Mouse (Mus musculus): ENCODE data around the gene D430041D05Rik. TPM values are rescaled to one million over a fixed set of nuclear protein-coding genes. Genes with fewer than 3 reads are reported as not detected.

D430041D05Rik gene
- polyA plus RNA-seq, 1 experiment from 2014 or later = 3.6 TPM

- Histone ChIP-seq H3K4me2 (ENCODE audit: low read depth) (no peak overlapping the region), H3K4me3 (ENCODE audit: low read depth, low read length) (no peak overlapping the region), H3K9ac (ENCODE audit: low read length) (no peak overlapping the region), H3K27ac (ENCODE audit: low read depth, low read length) (no peak overlapping the region), H3K4me1 (ENCODE audit: control insufficient read depth, insufficient read depth, low read length) (no peaks in the 10 kb centered on the region), H3K36me3 (ENCODE audit: control insufficient read depth, insufficient read depth, low read length) (no peaks in the 10 kb centered on the region), H3K27me3 (ENCODE audit: control insufficient read depth, insufficient read depth, low read length) (no peaks in the 10 kb centered on the region), H3K9me3 (ENCODE audit: control insufficient read depth, low read length) (no peaks in the 10 kb centered on the region)
- WGBS = 76% methylated on average over 9 of the region's 9 CpGs
- no peak for DNase-seq (ENCODE audit: low spot score)
- no peak for ATAC-seq (ENCODE audit: insufficient read depth, low FRiP score, low TSS enrichment)
Observed at GRCm38 (mm10) chr2:104395961-104396360, 14.9 kb downstream of the D430041D05Rik start.

DNA sequence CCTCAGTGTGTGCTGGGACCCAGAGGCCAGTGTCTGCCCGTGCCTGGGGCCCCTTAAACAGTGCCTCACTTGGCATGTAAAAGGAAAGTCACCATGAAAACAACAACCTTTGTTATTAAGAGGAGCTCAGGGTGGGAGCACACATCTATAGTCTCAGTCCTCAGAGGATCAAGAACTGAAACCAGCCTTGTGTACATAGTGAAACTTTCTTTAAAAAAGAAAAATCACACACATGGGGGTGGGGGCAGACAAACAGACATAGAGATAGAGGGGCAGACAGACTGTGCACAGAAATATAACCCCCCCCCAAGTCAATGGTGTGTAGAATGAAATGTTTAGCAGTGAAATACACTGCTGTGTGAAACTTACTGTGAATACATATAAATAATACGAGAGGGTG, 16.0 kb downstream of the D430041D05Rik start:
- WGBS = 49% methylated on average over 2 of the region's 2 CpGs
- no peaks in the 10 kb centered on the region for H3K9me3 ChIP-seq (ENCODE audit: control insufficient read depth, low read length)
- H3K27ac ChIP-seq (ENCODE audit: low read depth, low read length) = no peak overlapping the region
- no peak for ATAC-seq (ENCODE audit: insufficient read depth, low FRiP score, low TSS enrichment)
- H3K4me3 ChIP-seq (ENCODE audit: low read depth, low read length) = no peak overlapping the region
- H3K9ac ChIP-seq (ENCODE audit: low read length) = no peak overlapping the region
- H3K4me1 ChIP-seq (ENCODE audit: control insufficient read depth, insufficient read depth, low read length) = no peaks in the 10 kb centered on the region
- no peaks in the 10 kb centered on the region for H3K27me3 ChIP-seq (ENCODE audit: control insufficient read depth, insufficient read depth, low read length)
- H3K4me2 ChIP-seq (ENCODE audit: low read depth) = no peak overlapping the region
- no peak for DNase-seq (ENCODE audit: low spot score)
- H3K36me3 ChIP-seq (ENCODE audit: control insufficient read depth, insufficient read depth, low read length) = no peaks in the 10 kb centered on the region

DNA sequence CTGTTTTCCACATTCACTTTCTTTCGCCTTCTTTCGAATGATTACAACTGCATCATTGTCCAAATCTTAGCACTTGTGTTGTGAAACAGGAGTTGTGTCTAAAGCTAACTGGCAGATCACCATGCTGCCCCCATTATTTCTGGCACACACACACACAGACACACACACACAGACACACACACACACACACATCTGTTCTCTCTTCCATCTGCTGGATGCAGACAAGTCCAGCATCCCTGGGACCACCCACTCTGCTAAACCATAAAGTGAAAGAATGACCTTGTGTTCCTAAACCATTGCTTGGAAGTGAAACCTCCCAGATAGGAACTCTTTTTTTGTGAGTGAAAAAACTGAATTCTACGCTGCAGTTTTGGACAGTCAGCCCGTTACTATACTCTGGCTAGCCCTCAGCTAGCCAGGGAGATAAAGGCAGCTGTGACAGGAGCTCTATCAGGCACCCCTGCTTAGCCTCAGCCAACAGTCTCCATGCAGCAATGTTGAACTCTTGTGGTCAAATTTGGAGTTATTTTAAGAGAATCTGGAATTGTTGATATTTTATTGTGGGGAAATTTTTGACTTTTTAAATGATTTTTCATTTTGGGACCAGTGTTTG, 18.0 kb downstream of the D430041D05Rik start:
- Histone ChIP-seq H3K27ac (ENCODE audit: low read depth, low read length) (no peak overlapping the region), H3K4me1 (ENCODE audit: control insufficient read depth, insufficient read depth, low read length) (no peaks in the 10 kb centered on the region), H3K4me2 (ENCODE audit: low read depth) (no peak overlapping the region), H3K9me3 (ENCODE audit: control insufficient read depth, low read length) (no peaks in the 10 kb centered on the region), H3K27me3 (ENCODE audit: control insufficient read depth, insufficient read depth, low read length) (no peaks in the 10 kb centered on the region), H3K9ac (ENCODE audit: low read length) (no peak overlapping the region), H3K4me3 (ENCODE audit: low read depth, low read length) (no peak overlapping the region), H3K36me3 (ENCODE audit: control insufficient read depth, insufficient read depth, low read length) (no peaks in the 10 kb centered on the region)
- WGBS = 70% methylated on average over 4 of the region's 4 CpGs
- DNase-seq (ENCODE audit: low spot score) = no peak
- no peak for ATAC-seq (ENCODE audit: insufficient read depth, low FRiP score, low TSS enrichment)

DNA sequence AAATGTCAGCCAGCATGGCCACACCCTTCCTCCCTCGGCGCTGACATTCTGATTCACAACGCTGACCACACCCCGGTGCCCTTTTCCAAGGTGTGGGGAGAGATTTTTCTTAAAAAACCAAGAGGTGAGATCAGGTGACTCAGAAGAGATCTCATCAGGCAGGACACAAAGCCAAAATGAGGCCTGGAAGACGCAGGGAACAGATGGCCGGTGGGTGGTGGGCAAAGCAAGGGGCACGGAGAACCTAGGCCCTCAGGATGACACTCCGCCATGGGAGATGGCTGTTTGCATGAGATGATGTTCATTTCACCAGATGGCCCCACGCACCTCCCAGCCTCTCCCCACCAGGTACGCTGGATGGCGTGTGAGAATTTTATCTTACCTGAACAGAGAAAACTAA, 21.6 kb downstream of the D430041D05Rik start:
- ATAC-seq (ENCODE audit: insufficient read depth, low FRiP score, low TSS enrichment) (no peak), DNase-seq (ENCODE audit: low spot score) (no peak)
- Histone ChIP-seq H3K4me2 (ENCODE audit: low read depth) (no peak overlapping the region), H3K9me3 (ENCODE audit: control insufficient read depth, low read length) (no peaks in the 10 kb centered on the region), H3K36me3 (ENCODE audit: control insufficient read depth, insufficient read depth, low read length) (no peaks in the 10 kb centered on the region), H3K4me3 (ENCODE audit: low read depth, low read length) (no peak overlapping the region), H3K27ac (ENCODE audit: low read depth, low read length) (no peak overlapping the region), H3K27me3 (ENCODE audit: control insufficient read depth, insufficient read depth, low read length) (no peaks in the 10 kb centered on the region), H3K4me1 (ENCODE audit: control insufficient read depth, insufficient read depth, low read length) (no peaks in the 10 kb centered on the region), H3K9ac (ENCODE audit: low read length) (no peak overlapping the region)
- 93% methylated on average over 11 of the region's 11 CpGs for WGBS

DNA sequence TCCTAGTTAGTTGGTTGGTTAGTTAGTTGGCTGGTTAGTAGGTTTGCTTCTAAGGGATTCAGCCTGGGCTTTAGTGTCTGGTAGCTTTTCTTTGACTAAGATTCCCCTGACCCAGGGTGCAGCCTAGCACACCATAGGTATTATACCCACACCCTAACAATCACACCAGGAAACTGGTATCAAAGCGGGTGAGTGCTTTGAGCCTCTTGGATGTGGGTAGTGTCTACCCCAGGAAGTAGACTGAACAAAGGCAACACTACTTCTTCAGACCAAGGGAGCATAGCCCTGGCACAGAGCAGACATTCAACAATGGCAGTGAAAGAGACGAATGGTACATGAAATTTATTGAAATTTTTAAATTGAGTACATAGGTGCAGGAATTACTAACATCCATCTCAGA, 24.9 kb downstream of the D430041D05Rik start:
- 77% methylated on average over 2 of the region's 2 CpGs for WGBS
- H3K9me3 ChIP-seq (ENCODE audit: control insufficient read depth, low read length) = no peaks in the 10 kb centered on the region
- no peak overlapping the region for H3K9ac ChIP-seq (ENCODE audit: low read length)
- H3K4me3 ChIP-seq (ENCODE audit: low read depth, low read length) = no peak overlapping the region
- H3K27ac ChIP-seq (ENCODE audit: low read depth, low read length) = no peak overlapping the region
- no peaks in the 10 kb centered on the region for H3K36me3 ChIP-seq (ENCODE audit: control insufficient read depth, insufficient read depth, low read length)
- no peaks in the 10 kb centered on the region for H3K27me3 ChIP-seq (ENCODE audit: control insufficient read depth, insufficient read depth, low read length)
- DNase-seq (ENCODE audit: low spot score) (no peak), ATAC-seq (ENCODE audit: insufficient read depth, low FRiP score, low TSS enrichment) (no peak)
- H3K4me2 ChIP-seq (ENCODE audit: low read depth) = no peak overlapping the region
- no peaks in the 10 kb centered on the region for H3K4me1 ChIP-seq (ENCODE audit: control insufficient read depth, insufficient read depth, low read length)

DNA sequence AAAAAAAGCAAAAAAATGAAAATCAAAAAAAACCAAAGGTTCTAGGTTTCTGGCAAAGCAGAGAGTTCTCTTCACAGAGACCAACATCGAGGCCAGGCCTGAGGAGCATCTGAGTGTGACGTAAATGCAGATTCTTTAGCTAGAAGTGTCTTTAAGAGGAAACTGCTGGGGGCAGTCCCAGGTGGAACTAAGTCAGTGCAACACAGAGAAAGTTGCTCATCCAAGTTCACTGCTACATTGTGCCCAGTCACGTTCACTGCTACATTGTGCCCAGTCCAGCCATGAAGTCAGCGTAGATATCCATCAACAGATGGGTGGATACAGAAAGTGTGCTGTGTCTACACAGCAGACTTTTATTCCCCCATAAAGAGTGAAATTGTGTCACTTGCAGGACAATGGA, 27.2 kb downstream of the D430041D05Rik start:
- no peaks in the 10 kb centered on the region for H3K36me3 ChIP-seq (ENCODE audit: control insufficient read depth, insufficient read depth, low read length)
- H3K4me3 ChIP-seq (ENCODE audit: low read depth, low read length) = no peak overlapping the region
- no peak overlapping the region for H3K9ac ChIP-seq (ENCODE audit: low read length)
- ATAC-seq (ENCODE audit: insufficient read depth, low FRiP score, low TSS enrichment) = no peak
- DNase-seq (ENCODE audit: low spot score) = no peak
- 94% methylated on average over 4 of the region's 4 CpGs for WGBS
- H3K27me3 ChIP-seq (ENCODE audit: control insufficient read depth, insufficient read depth, low read length) = no peaks in the 10 kb centered on the region
- no peaks in the 10 kb centered on the region for H3K9me3 ChIP-seq (ENCODE audit: control insufficient read depth, low read length)
- no peak overlapping the region for H3K4me2 ChIP-seq (ENCODE audit: low read depth)
- no peak overlapping the region for H3K27ac ChIP-seq (ENCODE audit: low read depth, low read length)
- H3K4me1 ChIP-seq (ENCODE audit: control insufficient read depth, insufficient read depth, low read length) = no peaks in the 10 kb centered on the region

DNA sequence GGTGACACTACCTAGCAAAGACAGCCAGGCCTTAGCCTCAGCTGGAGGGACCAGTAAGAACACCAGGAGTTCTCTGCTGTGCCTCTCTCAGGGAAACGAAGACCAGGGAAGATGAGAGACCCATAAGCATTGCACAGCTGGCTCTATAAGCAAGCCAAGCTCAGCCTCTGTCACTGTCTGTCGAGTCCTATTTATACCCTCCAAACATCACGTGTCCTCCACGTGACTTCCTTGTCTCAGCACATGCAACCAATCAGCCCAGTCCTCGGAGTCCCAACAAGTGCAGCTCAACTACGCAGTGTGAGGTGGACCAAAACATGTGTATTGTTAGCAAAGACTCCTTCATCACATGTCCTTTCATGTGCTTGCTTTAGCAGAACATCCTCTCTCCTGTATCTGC, 28.0 kb downstream of the D430041D05Rik start:
- no peak overlapping the region for H3K4me2 ChIP-seq (ENCODE audit: low read depth)
- 92% methylated on average over 6 of the region's 6 CpGs for WGBS
- no peak overlapping the region for H3K9ac ChIP-seq (ENCODE audit: low read length)
- ATAC-seq (ENCODE audit: insufficient read depth, low FRiP score, low TSS enrichment) (no peak), DNase-seq (ENCODE audit: low spot score) (no peak)
- no peak overlapping the region for H3K4me3 ChIP-seq (ENCODE audit: low read depth, low read length)
- H3K27ac ChIP-seq (ENCODE audit: low read depth, low read length) = no peak overlapping the region
- no peaks in the 10 kb centered on the region for H3K36me3 ChIP-seq (ENCODE audit: control insufficient read depth, insufficient read depth, low read length)
- H3K9me3 ChIP-seq (ENCODE audit: control insufficient read depth, low read length) = no peaks in the 10 kb centered on the region
- no peaks in the 10 kb centered on the region for H3K4me1 ChIP-seq (ENCODE audit: control insufficient read depth, insufficient read depth, low read length)
- no peaks in the 10 kb centered on the region for H3K27me3 ChIP-seq (ENCODE audit: control insufficient read depth, insufficient read depth, low read length)

GRCm38 (mm10) chr2:104379304-104379703, 31.5 kb downstream of the D430041D05Rik start:
- Histone ChIP-seq H3K9ac (ENCODE audit: low read length) (no peak overlapping the region), H3K4me3 (ENCODE audit: low read depth, low read length) (no peak overlapping the region), H3K4me1 (ENCODE audit: control insufficient read depth, insufficient read depth, low read length) (no peaks in the 10 kb centered on the region), H3K4me2 (ENCODE audit: low read depth) (no peak overlapping the region), H3K27me3 (ENCODE audit: control insufficient read depth, insufficient read depth, low read length) (no peaks in the 10 kb centered on the region), H3K36me3 (ENCODE audit: control insufficient read depth, insufficient read depth, low read length) (no peaks in the 10 kb centered on the region), H3K9me3 (ENCODE audit: control insufficient read depth, low read length) (no peaks in the 10 kb centered on the region), H3K27ac (ENCODE audit: low read depth, low read length) (no peak overlapping the region)
- 35% methylated on average over 7 of the region's 7 CpGs for WGBS
- DNase-seq (ENCODE audit: low spot score) = no peak
- no peak for ATAC-seq (ENCODE audit: insufficient read depth, low FRiP score, low TSS enrichment)

- WGBS = 19% methylated on average over 3 of the region's 3 CpGs
- no peaks in the 10 kb centered on the region for H3K36me3 ChIP-seq (ENCODE audit: control insufficient read depth, insufficient read depth, low read length)
- no peak overlapping the region for H3K4me2 ChIP-seq (ENCODE audit: low read depth)
- ATAC-seq (ENCODE audit: insufficient read depth, low FRiP score, low TSS enrichment) (no peak), DNase-seq (ENCODE audit: low spot score) (no peak)
- H3K27ac ChIP-seq (ENCODE audit: low read depth, low read length) = no peak overlapping the region
- no peak overlapping the region for H3K4me3 ChIP-seq (ENCODE audit: low read depth, low read length)
- H3K4me1 ChIP-seq (ENCODE audit: control insufficient read depth, insufficient read depth, low read length) = no peaks in the 10 kb centered on the region
- H3K9me3 ChIP-seq (ENCODE audit: control insufficient read depth, low read length) = no peaks in the 10 kb centered on the region
- H3K27me3 ChIP-seq (ENCODE audit: control insufficient read depth, insufficient read depth, low read length) = no peaks in the 10 kb centered on the region
- H3K9ac ChIP-seq (ENCODE audit: low read length) = no peak overlapping the region
Observed at GRCm38 (mm10) chr2:104378791-104379190, 32.0 kb downstream of the D430041D05Rik start.
